Mouse (Mus musculus): ENCODE results near the gene Nkx3-2. TPM values are rescaled to one million over a fixed set of nuclear protein-coding genes. Genes with fewer than 3 reads are reported as not detected.

Gene Nkx3-2
- polyA plus RNA-seq, 1 experiment from 2014 or later: 2.6 TPM

DNA sequence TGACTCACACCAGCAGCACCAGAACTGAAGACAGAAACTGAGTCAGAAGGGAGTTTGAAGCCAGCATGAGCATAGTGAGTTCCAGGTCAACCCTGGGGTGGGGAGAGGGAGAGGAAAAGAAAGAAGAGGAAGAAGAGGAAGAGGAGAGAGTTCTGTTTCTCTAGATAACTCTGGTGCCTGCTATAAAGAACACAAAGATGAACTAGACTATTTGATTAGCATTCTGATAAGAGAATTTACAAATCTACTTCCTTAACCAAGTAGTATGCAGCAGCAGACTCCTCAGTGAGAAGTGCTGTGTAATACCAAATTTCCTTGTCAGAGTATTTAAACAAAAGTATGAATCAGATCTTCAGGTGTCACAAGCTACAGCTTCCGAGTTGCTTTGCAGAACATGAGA lies 37.3 kb downstream of the Nkx3-2 start:
- WGBS: 59% methylated on average over 1 of the region's 1 CpGs
- H3K27ac ChIP-seq: no peak overlapping the region
- ATAC-seq: no peak

GRCm38 (mm10) chr5:41725573-41725972 lies 38.7 kb downstream of the Nkx3-2 start:
- no peak overlapping the region for H3K4me2 ChIP-seq (replicated peaks)
- H3K27ac ChIP-seq: no peak overlapping the region
- ATAC-seq: no peak
- no peaks in the 10 kb centered on the region for H3K27me3 ChIP-seq (replicated peaks)
- no peak overlapping the region for H3K9ac ChIP-seq
- H3K4me1 ChIP-seq (replicated peaks): no peaks in the 10 kb centered on the region
- H3K36me3 ChIP-seq: no peaks in the 10 kb centered on the region
- no peaks in the 10 kb centered on the region for H3K9me3 ChIP-seq
- H3K4me3 ChIP-seq (replicated peaks): no peak overlapping the region
- 80% methylated on average over 6 of the region's 6 CpGs for WGBS

More for the DNA sequence above, 37.3 kb downstream of the Nkx3-2 start:
- no peaks in the 10 kb centered on the region for H3K4me1 ChIP-seq (replicated peaks)
- H3K4me2 ChIP-seq (replicated peaks): no peak overlapping the region
- H3K4me3 ChIP-seq (replicated peaks): no peak overlapping the region
- H3K9ac ChIP-seq: no peak overlapping the region
- no peaks in the 10 kb centered on the region for H3K9me3 ChIP-seq
- H3K27me3 ChIP-seq (replicated peaks): no peaks in the 10 kb centered on the region
- H3K36me3 ChIP-seq: no peaks in the 10 kb centered on the region

Other genes starting within 250 kb of the Nkx3-2 start
- gene Rab28, start 56.3 kb downstream of the Nkx3-2 start, polyA plus RNA-seq (2015; fragmentation: Nextera tagmentation; extraction: Ambion mirVana): 55.5 and 58.8 TPM in 2 replicates
- gene Bod1l, start 79.8 kb upstream of the Nkx3-2 start, polyA plus RNA-seq (2015; fragmentation: Nextera tagmentation; extraction: Ambion mirVana): 19.1 and 20.2 TPM in 2 replicates

All from intestine, embryonic 15.5 days (tissue).